Mouse (Mus musculus): ENCODE data around the gene Mapkbp1. TPM values are rescaled to one million over a fixed set of nuclear protein-coding genes. Genes with fewer than 3 reads are reported as not detected.

Mapkbp1 gene
- polyA plus RNA-seq, 1 experiment from 2014 or later = 5.4 TPM

DNA sequence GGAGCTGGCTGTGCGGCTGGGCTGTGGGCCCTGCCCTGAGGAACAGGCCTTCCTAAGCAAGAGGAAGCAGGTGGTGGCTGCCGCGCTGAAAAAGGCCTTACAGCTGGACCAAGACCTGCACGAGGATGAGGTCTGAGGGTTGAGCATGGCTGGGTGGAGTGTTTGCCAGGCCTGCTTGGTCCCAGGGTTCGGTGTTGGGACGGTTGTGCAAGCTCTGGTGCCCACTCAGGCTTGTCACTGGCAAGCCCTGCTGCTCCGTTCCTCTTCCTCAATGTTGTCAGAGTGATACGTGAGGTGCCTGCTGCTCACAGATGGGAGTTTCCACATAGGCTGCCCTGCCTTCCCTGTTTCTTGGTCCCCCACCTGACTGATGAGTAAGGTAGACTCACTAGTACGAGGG is 65.2 kb downstream of the Mapkbp1 start:
- Histone ChIP-seq H3K27ac (replicated peaks) (no peak overlapping the region), H3K36me3 (peaks cover 51% of the 10 kb centered on the region), H3K27me3 (no peaks in the 10 kb centered on the region), H3K4me3 (no peak overlapping the region), H3K9me3 (no peaks in the 10 kb centered on the region), H3K4me2 (replicated peaks) (no peak overlapping the region), H3K9ac (replicated peaks) (no peak overlapping the region), H3K4me1 (no peaks in the 10 kb centered on the region)
- no peak for ATAC-seq (replicated peaks)
- 94% methylated on average over 9 of the region's 9 CpGs for WGBS

DNA sequence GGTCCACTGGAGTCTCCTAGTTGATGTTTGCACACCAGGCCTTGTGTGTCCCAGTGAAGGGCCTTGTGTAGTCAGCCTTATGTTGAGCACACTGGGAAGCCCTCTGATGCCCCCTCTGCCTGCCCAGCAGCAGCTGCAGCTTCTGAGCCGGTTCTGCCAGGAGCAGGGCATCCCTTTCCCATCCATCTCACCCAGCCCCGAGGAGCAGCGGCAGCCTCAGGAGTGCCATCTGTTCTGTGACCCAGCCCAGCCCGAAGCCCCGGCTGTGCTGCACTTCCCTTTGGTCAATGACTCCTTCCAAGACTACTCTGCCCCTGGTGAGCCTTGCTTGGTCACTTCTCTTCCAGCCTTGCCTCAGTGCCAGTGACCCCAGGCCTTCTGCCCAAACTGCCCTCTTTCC is 68.5 kb downstream of the Mapkbp1 start:
- no peak overlapping the region for H3K27ac ChIP-seq (replicated peaks)
- ATAC-seq (replicated peaks) = no peak
- WGBS = 87% methylated on average over 5 of the region's 5 CpGs
- H3K4me1 ChIP-seq = no peaks in the 10 kb centered on the region
- no peaks in the 10 kb centered on the region for H3K9me3 ChIP-seq
- no peak overlapping the region for H3K4me2 ChIP-seq (replicated peaks)
- no peak overlapping the region for H3K4me3 ChIP-seq
- H3K27me3 ChIP-seq = no peaks in the 10 kb centered on the region
- H3K36me3 ChIP-seq = peaks cover 44% of the 10 kb centered on the region
- no peak overlapping the region for H3K9ac ChIP-seq (replicated peaks)

GRCm38 (mm10) chr2:120044101-120044603 is 71.7 kb downstream of the Mapkbp1 start:
- Histone ChIP-seq H3K27ac (replicated peaks) (no peak overlapping the region), H3K9ac (replicated peaks) (no peak overlapping the region), H3K9me3 (no peaks in the 10 kb centered on the region), H3K4me1 (no peaks in the 10 kb centered on the region), H3K36me3 (peaks cover 21% of the 10 kb centered on the region), H3K4me2 (replicated peaks) (no peak overlapping the region), H3K27me3 (no peaks in the 10 kb centered on the region), H3K4me3 (no peak overlapping the region)
- WGBS = 62% methylated on average over 4 of the region's 4 CpGs
- no peak for ATAC-seq (replicated peaks)

- Histone ChIP-seq H3K4me2 (replicated peaks) (no peak overlapping the region), H3K27ac (replicated peaks) (no peak overlapping the region), H3K9me3 (no peaks in the 10 kb centered on the region), H3K4me3 (no peak overlapping the region), H3K4me1 (no peaks in the 10 kb centered on the region), H3K27me3 (no peaks in the 10 kb centered on the region), H3K36me3 (peaks cover 16% of the 10 kb centered on the region), H3K9ac (replicated peaks) (no peak overlapping the region)
- 71% methylated on average over 3 of the region's 3 CpGs for WGBS
- no peak for ATAC-seq (replicated peaks)
Measured at GRCm38 (mm10) chr2:120044676-120045075, 72.2 kb downstream of the Mapkbp1 start.

DNA sequence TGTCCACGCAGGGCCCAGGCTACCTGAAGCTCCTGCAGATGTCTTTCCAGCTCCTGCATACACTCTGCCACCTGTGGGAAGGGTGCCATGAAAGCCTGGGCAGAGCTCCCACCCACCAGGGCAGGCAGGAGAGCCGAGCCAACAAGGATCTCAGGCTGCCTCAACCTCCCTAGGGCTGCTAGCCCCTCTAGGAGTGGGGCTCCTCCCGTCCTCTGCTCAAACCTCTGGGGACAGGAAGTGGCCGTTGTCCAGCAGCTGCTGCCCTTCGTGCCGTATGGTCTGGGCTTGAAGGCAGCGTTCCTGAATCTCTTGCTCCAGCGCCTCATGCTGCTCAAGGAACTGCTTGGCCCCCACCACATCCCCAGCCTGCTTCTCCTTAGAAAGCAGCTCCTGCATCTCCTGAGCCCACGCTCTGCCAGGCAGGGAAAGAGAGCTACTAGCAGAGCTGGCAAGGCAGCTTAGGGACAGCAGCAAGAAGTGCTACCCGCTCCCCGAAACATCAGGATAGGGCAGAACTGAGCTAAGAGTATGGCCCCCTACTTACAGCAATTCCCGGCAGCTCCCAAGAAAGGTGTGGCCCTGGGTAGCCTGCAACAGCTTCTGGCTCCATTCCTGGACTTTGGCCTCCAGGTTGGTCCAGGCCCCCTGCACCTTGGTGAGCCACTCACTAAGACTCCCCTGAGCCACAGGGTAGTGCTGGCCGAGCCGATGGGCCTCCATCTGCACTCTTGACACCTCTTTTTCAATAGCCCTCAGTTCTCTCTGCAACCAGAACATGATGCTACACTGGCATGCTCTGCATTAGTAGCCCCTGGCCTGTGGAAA is 74.2 kb downstream of the Mapkbp1 start:
- peaks cover 5% of the 10 kb centered on the region for H3K36me3 ChIP-seq
- no peak overlapping the region for H3K4me3 ChIP-seq
- H3K9me3 ChIP-seq = no peaks in the 10 kb centered on the region
- ATAC-seq (replicated peaks) = no peak
- no peak overlapping the region for H3K9ac ChIP-seq (replicated peaks)
- no peak overlapping the region for H3K4me2 ChIP-seq (replicated peaks)
- 73% methylated on average over 14 of the region's 14 CpGs for WGBS
- H3K4me1 ChIP-seq = no peaks in the 10 kb centered on the region
- no peak overlapping the region for H3K27ac ChIP-seq (replicated peaks)
- no peaks in the 10 kb centered on the region for H3K27me3 ChIP-seq

GRCm38 (mm10) chr2:120048173-120048572 is 75.7 kb downstream of the Mapkbp1 start:
- no peak overlapping the region for H3K4me2 ChIP-seq (replicated peaks)
- ATAC-seq (replicated peaks) = no peak
- H3K27me3 ChIP-seq = no peaks in the 10 kb centered on the region
- no peak overlapping the region for H3K9ac ChIP-seq (replicated peaks)
- H3K4me3 ChIP-seq = no peak overlapping the region
- 79% methylated on average over 9 of the region's 9 CpGs for WGBS
- H3K27ac ChIP-seq (replicated peaks) = no peak overlapping the region
- no peaks in the 10 kb centered on the region for H3K36me3 ChIP-seq
- H3K4me1 ChIP-seq = no peaks in the 10 kb centered on the region
- H3K9me3 ChIP-seq = no peaks in the 10 kb centered on the region

DNA sequence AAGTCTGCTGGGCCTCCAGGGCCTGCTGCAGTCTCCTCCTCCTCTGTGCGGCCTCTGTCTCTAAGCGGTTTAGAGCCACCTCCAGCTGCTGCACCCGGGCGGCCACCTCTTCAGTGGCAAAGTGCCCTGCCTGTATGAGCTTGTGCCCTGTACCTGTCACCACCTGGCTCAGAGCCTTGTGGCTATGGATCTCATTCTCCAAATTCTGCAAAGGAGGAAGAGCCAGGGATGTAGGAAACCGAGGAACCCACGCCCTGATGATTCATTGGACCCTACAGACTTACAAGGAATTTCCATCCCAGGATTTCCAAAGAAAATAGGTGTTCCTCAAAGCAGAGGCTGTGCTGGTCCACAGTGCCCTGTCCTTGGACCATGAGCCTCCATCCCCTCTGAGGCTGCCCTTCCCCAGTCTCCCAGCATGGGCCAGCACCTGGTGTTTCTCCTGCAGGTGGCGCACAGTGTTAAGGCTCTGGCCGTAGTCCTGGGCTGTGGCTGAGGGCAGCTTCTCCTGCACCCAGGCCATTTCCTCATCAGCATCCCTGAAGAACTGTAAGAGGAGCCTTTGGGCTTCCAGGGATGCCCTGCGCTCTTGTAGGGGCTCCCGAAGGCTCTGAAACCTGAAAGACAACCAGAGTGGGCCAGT is 77.3 kb downstream of the Mapkbp1 start:
- H3K4me1 ChIP-seq = no peaks in the 10 kb centered on the region
- WGBS = 66% methylated on average over 10 of the region's 10 CpGs
- no peak overlapping the region for H3K9ac ChIP-seq (replicated peaks)
- H3K9me3 ChIP-seq = no peaks in the 10 kb centered on the region
- ATAC-seq (replicated peaks) = no peak
- H3K36me3 ChIP-seq = no peaks in the 10 kb centered on the region
- no peaks in the 10 kb centered on the region for H3K27me3 ChIP-seq
- H3K4me3 ChIP-seq = no peak overlapping the region
- H3K27ac ChIP-seq (replicated peaks) = no peak overlapping the region
- H3K4me2 ChIP-seq (replicated peaks) = no peak overlapping the region

GRCm38 (mm10) chr2:120051405-120051804 is 78.9 kb downstream of the Mapkbp1 start:
- no peak overlapping the region for H3K27ac ChIP-seq (replicated peaks)
- whole genome bisulfite sequencing = 52% methylated on average over 6 of the region's 6 CpGs
- no peaks in the 10 kb centered on the region for H3K27me3 ChIP-seq
- no peak overlapping the region for H3K9ac ChIP-seq (replicated peaks)
- H3K4me3 ChIP-seq = no peak overlapping the region
- ATAC-seq (replicated peaks) = no peak
- H3K4me1 ChIP-seq = no peaks in the 10 kb centered on the region
- no peaks in the 10 kb centered on the region for H3K9me3 ChIP-seq
- no peaks in the 10 kb centered on the region for H3K36me3 ChIP-seq
- no peak overlapping the region for H3K4me2 ChIP-seq (replicated peaks)

DNA sequence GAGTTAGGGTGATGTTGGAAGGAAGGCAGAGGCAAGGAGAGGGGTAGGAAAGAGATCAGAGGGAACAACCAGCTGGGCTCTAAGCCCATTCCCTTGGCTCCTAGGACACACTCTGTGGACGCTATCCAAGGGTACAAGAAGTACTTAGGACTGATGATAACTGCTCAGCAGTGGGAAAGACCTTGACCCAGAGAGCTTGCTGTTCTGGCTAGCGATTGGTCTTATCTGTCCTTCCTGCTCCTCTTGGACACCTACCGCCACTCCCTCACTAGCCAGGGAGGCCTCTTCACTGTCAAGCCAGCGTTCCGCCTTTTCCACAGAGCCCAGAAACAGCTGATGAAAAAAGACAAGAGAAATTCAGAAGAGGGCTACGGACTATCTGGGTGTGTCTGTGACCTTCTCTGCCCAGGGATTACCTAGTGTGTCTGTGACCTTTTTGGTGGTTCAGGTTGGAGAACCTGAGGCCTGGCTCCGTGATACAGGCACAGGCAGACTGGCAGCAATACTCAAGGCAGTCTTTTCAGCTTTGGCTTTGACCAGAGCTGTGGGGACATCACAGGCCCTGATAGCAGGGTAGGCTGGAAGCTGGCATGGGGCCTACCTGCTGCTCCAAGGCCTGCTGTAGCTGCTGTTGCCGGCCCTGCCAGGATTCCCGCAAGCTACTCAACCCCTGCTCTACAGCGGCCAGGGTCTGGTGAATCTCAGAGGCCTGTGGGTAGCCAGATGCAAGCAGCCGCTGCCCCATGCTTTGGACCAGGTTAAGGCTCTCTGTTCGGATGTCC is 82.5 kb downstream of the Mapkbp1 start:
- ATAC-seq (replicated peaks) = no peak
- H3K4me2 ChIP-seq (replicated peaks) = no peak overlapping the region
- 91% methylated on average over 12 of the region's 12 CpGs for WGBS

GRCm38 (mm10) chr2:120055923-120056322 is 83.4 kb downstream of the Mapkbp1 start:
- H3K27ac ChIP-seq (replicated peaks) = no peak overlapping the region
- no peaks in the 10 kb centered on the region for H3K36me3 ChIP-seq
- 66% methylated on average over 10 of the region's 10 CpGs for WGBS
- ATAC-seq (replicated peaks) = no peak
- no peaks in the 10 kb centered on the region for H3K4me1 ChIP-seq
- H3K9ac ChIP-seq (replicated peaks) = no peak overlapping the region
- no peak overlapping the region for H3K4me3 ChIP-seq
- H3K4me2 ChIP-seq (replicated peaks) = no peak overlapping the region
- no peaks in the 10 kb centered on the region for H3K9me3 ChIP-seq
- H3K27me3 ChIP-seq = no peaks in the 10 kb centered on the region

More for the DNA sequence above, 82.5 kb downstream of the Mapkbp1 start:
- Histone ChIP-seq H3K4me3 (no peak overlapping the region), H3K4me1 (no peaks in the 10 kb centered on the region), H3K27ac (replicated peaks) (no peak overlapping the region), H3K36me3 (no peaks in the 10 kb centered on the region), H3K27me3 (no peaks in the 10 kb centered on the region), H3K9ac (replicated peaks) (no peak overlapping the region), H3K9me3 (no peaks in the 10 kb centered on the region)

GRCm38 (mm10) chr2:120058818-120059217 is 86.3 kb downstream of the Mapkbp1 start:
- H3K4me1 ChIP-seq = no peaks in the 10 kb centered on the region
- WGBS = 86% methylated on average over 4 of the region's 4 CpGs
- H3K27me3 ChIP-seq = no peaks in the 10 kb centered on the region
- ATAC-seq (replicated peaks) = no peak
- H3K36me3 ChIP-seq = no peaks in the 10 kb centered on the region
- no peak overlapping the region for H3K4me2 ChIP-seq (replicated peaks)
- H3K9ac ChIP-seq (replicated peaks) = no peak overlapping the region
- H3K4me3 ChIP-seq = no peak overlapping the region
- no peak overlapping the region for H3K27ac ChIP-seq (replicated peaks)
- no peaks in the 10 kb centered on the region for H3K9me3 ChIP-seq

GRCm38 (mm10) chr2:120059466-120059865 is 87.0 kb downstream of the Mapkbp1 start:
- no peak overlapping the region for H3K27ac ChIP-seq (replicated peaks)
- H3K27me3 ChIP-seq = no peaks in the 10 kb centered on the region
- H3K9me3 ChIP-seq = no peaks in the 10 kb centered on the region
- H3K36me3 ChIP-seq = no peaks in the 10 kb centered on the region
- H3K4me3 ChIP-seq = no peak overlapping the region
- no peak overlapping the region for H3K9ac ChIP-seq (replicated peaks)
- 88% methylated on average over 3 of the region's 3 CpGs for WGBS
- no peak overlapping the region for H3K4me2 ChIP-seq (replicated peaks)
- no peaks in the 10 kb centered on the region for H3K4me1 ChIP-seq
- ATAC-seq (replicated peaks) = no peak

All from forebrain, embryonic 15.5 days (tissue).